Mouse (Mus musculus) megakaryocyte, adult 5-6 weeks (primary cell): ENCODE data around the gene Trim34a. TPM values are rescaled to one million over a fixed set of nuclear protein-coding genes. Genes with fewer than 3 reads are reported as not detected.

ENCODE experiments used
- total RNA-seq, 2 experiments: library from RNA; stranded (forward) in 1 of 2; stranded (reverse) in 1 of 2; fragments of 153-499, 151-499 nt in 1 of 2; fragments of 221-1000, 200-1000 nt in 1 of 2; gene quantifications; 2 replicates each; pipeline versions ENCODE4 v1.2.3 to v1.2.4; 2015 to 2017

The Trim34a gene
- total RNA-seq, 2 experiments from 2014 or later, result 22.8 to 26.9 TPM

Other genes with a start within 250 kb of the Trim34a start
- gene Olfr638, start 245.7 kb upstream of the Trim34a start, total RNA-seq (2015), result not detected in 2 replicates
- not detected in 2 replicates for gene Olfr638, start 245.7 kb upstream of the Trim34a start, total RNA-seq (2017)
- not detected in 2 replicates for gene Olfr639, start 227.2 kb upstream of the Trim34a start, total RNA-seq (2015)
- not detected in 2 replicates for gene Olfr639, start 227.2 kb upstream of the Trim34a start, total RNA-seq (2017)
- gene Olfr640, start 218.9 kb upstream of the Trim34a start, total RNA-seq (2015), result not detected in 2 replicates
- gene Olfr640, start 218.9 kb upstream of the Trim34a start, total RNA-seq (2017), result not detected in 2 replicates
- gene Olfr641, start 209.0 kb upstream of the Trim34a start, total RNA-seq (2015), result not detected in 2 replicates
- not detected in 2 replicates for gene Olfr641, start 209.0 kb upstream of the Trim34a start, total RNA-seq (2017)
- gene Olfr642, start 191.8 kb upstream of the Trim34a start, total RNA-seq (2015), result not detected in 2 replicates
- not detected in 2 replicates for gene Olfr642, start 191.8 kb upstream of the Trim34a start, total RNA-seq (2017)
- not detected in 2 replicates for gene 4930516K23Rik, start 183.0 kb upstream of the Trim34a start, total RNA-seq (2015)
- 0.55 TPM in 1 of 2 replicates, not detected in the other for gene 4930516K23Rik, start 183.0 kb upstream of the Trim34a start, total RNA-seq (2017)
- not detected in 2 replicates for gene Olfr644, start 172.6 kb upstream of the Trim34a start, total RNA-seq (2015)
- gene Olfr644, start 172.6 kb upstream of the Trim34a start, total RNA-seq (2017), result not detected in 2 replicates
- not detected in 2 replicates for gene Olfr645, start 159.0 kb upstream of the Trim34a start, total RNA-seq (2015)
- gene Olfr645, start 159.0 kb upstream of the Trim34a start, total RNA-seq (2017), result not detected in 2 replicates
- gene Olfr646, start 139.6 kb upstream of the Trim34a start, total RNA-seq (2015), result not detected in 2 replicates
- gene Olfr646, start 139.6 kb upstream of the Trim34a start, total RNA-seq (2017), result not detected in 2 replicates
- gene Ubqln5, start 114.6 kb upstream of the Trim34a start, total RNA-seq (2015), result not detected in 2 replicates
- gene Ubqln5, start 114.6 kb upstream of the Trim34a start, total RNA-seq (2017), result not detected in 2 replicates
- gene Olfr643, start 107.1 kb upstream of the Trim34a start, total RNA-seq (2015), result not detected in 2 replicates
- gene Olfr643, start 107.1 kb upstream of the Trim34a start, total RNA-seq (2017), result not detected in 2 replicates
- gene Ubqln3, start 101.2 kb upstream of the Trim34a start, total RNA-seq (2015), result not detected in 2 replicates
- not detected in 2 replicates for gene Ubqln3, start 101.2 kb upstream of the Trim34a start, total RNA-seq (2017)
- gene Ubqlnl, start 93.9 kb upstream of the Trim34a start, total RNA-seq (2015), result not detected in 2 replicates
- not detected in 2 replicates for gene Ubqlnl, start 93.9 kb upstream of the Trim34a start, total RNA-seq (2017)
- gene Olfm5, start 79.6 kb upstream of the Trim34a start, total RNA-seq (2015), result not detected in 2 replicates
- not detected in 2 replicates for gene Olfm5, start 79.6 kb upstream of the Trim34a start, total RNA-seq (2017)
- 0.16 and 0.38 TPM in 2 replicates for gene Olfr648, start 61.1 kb upstream of the Trim34a start, total RNA-seq (2015)
- 0.04 TPM in 1 of 2 replicates, not detected in the other for gene Olfr648, start 61.1 kb upstream of the Trim34a start, total RNA-seq (2017)
- not detected in 2 replicates for gene Olfr649, start 48.5 kb upstream of the Trim34a start, total RNA-seq (2015)
- not detected in 2 replicates for gene Olfr649, start 48.5 kb upstream of the Trim34a start, total RNA-seq (2017)
- gene Trim6, start 25.7 kb upstream of the Trim34a start, total RNA-seq (2015), result 0.31 and 0.50 TPM in 2 replicates
- 0.70 and 1.9 TPM in 2 replicates for gene Trim6, start 25.7 kb upstream of the Trim34a start, total RNA-seq (2017)
- gene Trim5, start 43.6 kb downstream of the Trim34a start, total RNA-seq (2015), result 12.2 and 13.9 TPM in 2 replicates
- gene Trim5, start 43.6 kb downstream of the Trim34a start, total RNA-seq (2017), result 12.9 and 13.9 TPM in 2 replicates
- 130 and 137 TPM in 2 replicates for gene Trim12a, start 71.0 kb downstream of the Trim34a start, total RNA-seq (2015)
- gene Trim12a, start 71.0 kb downstream of the Trim34a start, total RNA-seq (2017), result 147 and 166 TPM in 2 replicates
- gene Trim34b, start 85.0 kb downstream of the Trim34a start, total RNA-seq (2015), result not detected in 2 replicates
- gene Trim34b, start 85.0 kb downstream of the Trim34a start, total RNA-seq (2017), result 0.98 TPM in 1 of 2 replicates, not detected in the other
- gene Trim12c, start 108.9 kb downstream of the Trim34a start, total RNA-seq (2015), result 32.5 and 36.4 TPM in 2 replicates
- gene Trim12c, start 108.9 kb downstream of the Trim34a start, total RNA-seq (2017), result 51.5 and 51.8 TPM in 2 replicates
- gene Trim30b, start 125.4 kb downstream of the Trim34a start, total RNA-seq (2015), result 20.5 and 28.5 TPM in 2 replicates
- gene Trim30b, start 125.4 kb downstream of the Trim34a start, total RNA-seq (2017), result 18.2 and 23.0 TPM in 2 replicates
- gene Trim30c, start 156.4 kb downstream of the Trim34a start, total RNA-seq (2015), result 2.0 and 2.8 TPM in 2 replicates
- 3.9 and 5.7 TPM in 2 replicates for gene Trim30c, start 156.4 kb downstream of the Trim34a start, total RNA-seq (2017)
- 113 and 121 TPM in 2 replicates for gene Trim30a, start 220.7 kb downstream of the Trim34a start, total RNA-seq (2015)
- gene Trim30a, start 220.7 kb downstream of the Trim34a start, total RNA-seq (2017), result 82.3 and 86.1 TPM in 2 replicates